Mouse (Mus musculus): ENCODE data around the gene Lhx3.

DNA sequence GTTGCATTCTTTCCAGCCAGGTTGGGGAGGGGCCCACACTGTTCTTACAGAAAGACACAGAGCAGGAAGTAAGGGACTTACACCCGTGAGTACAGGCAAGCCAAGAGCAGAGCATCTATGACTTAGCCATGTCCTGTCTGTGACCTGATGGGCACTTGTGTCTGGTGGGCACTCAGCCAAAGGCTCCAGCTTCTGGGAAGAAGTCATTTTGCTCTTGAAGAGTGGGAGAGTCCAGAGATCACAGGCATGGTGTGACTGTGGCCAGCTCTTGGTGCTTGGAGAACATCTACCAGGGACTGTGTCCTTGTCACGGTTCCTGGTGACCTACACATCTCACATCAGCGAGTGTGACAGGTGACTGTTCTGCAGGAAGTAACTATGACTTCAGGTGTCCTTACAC, 52.4 kb downstream of the Lhx3 start:
- TF ChIP-seq CEBPB (IDR thresholded peaks at IDR 0.05; ENCODE audit: insufficient read depth, poor library complexity, severe bottlenecking) (no peak), MYOD1 (IDR thresholded peaks at IDR 0.05; ENCODE audit: control insufficient read depth in 1 of 3, insufficient read length in 2 of 3, low read depth in 2 of 3) (no peak), MAX (IDR thresholded peaks at IDR 0.05; ENCODE audit: low read depth) (no peak), POLR2AphosphoS2 (IDR thresholded peaks at IDR 0.05; ENCODE audit: insufficient read length, low read depth) (no peak)

Measured in myocyte (in vitro differentiated cells).